Mouse (Mus musculus) cerebellum, adult 18-20 months (tissue): ENCODE measurements around the gene Sp7.

ENCODE experiments used
- DNase-seq, 2 experiments: peaks; one replicate each; pipeline ENCODE4 v3.0.0; 2021

The Sp7 gene

DNA sequence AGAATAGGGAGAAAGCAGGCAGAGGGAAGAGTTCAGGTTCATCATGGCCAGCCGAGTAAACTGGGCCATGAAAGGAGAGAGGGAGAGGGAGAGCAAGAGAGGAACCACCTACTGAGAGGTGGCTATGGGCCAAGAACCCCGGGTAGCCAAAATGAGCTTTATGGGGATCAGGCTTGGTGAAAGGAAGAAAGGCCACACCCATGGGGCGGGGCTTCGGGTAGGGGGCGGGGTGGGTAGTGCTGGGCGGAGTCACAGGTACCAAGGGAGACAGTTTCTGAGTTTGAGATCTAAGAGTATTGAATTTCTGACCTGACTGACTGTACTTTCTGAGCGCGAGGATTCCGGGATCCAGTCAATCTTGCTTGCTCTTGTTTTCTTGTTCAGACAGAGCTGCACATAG is 19.7 kb upstream of the Sp7 start:
- no peak for DNase-seq

DNA sequence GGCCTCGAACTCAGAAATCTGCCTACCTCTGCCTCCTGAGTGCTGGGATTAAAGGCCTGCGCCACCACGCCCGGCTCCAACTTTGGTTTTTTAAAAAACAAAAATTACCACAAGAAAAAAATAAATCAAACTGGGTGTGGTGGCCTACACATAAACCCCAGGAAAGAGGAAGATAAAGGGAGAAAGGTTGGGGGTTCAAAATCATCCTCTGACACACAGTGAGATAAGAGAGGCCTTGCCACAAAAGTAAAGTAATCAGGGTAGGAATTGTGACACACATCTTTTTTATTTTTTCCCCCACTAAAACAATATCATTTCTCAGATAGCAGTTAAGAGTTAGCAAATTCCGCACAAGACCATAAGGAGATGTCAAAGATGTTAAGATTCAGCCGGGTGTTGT is 16.7 kb upstream of the Sp7 start:
- DNase-seq, result no peak

DNA sequence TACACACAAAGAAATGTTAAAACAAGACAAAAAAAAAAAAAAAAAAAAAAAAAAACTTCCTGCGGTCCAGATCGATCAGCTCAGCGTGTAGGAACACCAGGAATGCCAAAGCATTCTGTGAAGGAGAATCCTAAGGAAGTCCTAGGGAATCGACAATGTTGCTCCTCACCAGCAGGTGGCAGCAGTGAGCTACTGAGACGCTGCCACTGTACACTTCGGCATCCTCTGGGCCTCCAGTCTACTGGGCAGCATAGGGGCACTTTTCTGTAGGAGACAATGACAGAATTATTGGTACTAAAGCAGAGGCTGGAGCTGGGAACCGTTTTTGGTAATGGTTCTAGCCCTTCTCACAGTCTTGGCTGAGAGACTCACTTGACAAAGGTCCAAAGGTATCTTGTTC is 14.6 kb upstream of the Sp7 start:
- DNase-seq, result peak; percentile 85 to 92

DNA sequence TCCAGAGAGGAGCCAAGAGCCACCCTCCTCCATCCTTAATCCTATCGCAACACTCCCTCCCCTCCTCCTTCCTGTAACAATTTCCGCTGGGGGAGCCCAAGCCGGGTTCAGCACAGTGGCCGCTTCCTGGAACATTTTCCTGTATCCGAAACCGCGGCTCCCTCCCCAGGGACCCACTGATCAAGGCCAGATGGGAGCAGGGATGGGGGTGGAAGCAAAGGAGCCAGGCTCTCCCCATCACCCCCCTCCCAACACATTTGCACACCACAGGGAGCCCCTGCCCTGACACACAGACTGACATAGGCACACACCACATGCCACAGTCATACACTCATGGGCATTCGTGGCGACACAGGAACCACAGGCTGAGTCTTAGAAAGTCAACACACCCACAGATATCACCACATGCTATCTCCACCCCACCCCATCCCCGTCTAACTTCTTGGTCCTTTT is 10.9 kb upstream of the Sp7 start:
- DNase-seq, result peak in 1 of 2 experiments; percentile 20

DNA sequence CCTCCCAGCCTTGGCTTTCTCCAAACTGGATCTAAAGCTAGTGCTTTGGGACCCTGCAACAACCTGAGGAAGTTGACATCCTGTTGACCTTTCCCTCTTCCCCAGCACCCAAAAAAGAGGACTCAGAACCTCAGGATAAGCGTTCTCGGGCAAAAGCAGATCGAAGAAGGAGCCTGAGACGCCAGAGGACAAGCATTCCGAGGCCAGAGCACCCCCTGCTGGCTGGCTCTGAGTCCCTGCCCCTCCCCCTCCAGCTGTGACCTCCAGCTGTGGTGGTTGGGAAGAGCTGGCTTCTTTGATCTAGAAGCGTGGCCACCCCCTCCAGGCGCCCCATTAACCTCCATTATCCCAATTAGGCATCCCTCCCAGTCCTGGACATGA is 10.2 kb upstream of the Sp7 start:
- peak; percentile 41 to 54 for DNase-seq

DNA sequence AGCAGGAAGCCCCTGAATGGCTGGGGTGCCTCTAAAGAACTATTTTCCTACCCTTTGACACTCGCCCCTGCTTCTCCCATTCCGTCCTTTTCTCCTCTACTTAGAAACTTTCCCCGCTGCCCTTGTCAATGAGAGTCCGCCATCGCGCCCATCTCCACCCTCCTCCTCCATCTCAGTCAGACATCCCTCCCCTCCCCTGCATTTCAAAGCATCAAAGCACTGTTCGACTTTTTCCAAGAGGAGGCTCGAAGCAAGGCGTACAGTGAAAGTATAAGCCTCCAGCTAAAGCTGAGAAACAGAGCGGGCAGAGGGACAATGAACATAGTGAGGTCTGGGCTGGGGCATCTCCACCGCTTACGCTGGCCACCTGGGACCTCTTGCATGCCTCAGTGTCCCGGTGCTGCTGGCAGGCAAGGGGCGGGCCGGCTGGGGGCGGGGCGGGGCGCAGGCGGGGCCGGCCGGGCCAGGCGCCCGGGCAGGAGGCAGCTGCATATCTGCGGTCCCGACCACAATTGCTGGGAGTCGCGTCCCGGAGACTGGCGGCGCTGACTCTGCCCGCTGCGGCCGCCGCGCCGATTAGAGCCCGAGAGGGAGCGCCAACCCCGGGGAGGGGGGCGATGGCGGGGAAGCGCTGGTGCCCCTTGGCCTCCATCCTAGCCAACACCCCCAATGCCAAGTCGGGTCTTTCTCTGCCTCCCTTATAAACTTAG is 9.6 kb upstream of the Sp7 start:
- DNase-seq, result peak; percentile 31 to 47

DNA sequence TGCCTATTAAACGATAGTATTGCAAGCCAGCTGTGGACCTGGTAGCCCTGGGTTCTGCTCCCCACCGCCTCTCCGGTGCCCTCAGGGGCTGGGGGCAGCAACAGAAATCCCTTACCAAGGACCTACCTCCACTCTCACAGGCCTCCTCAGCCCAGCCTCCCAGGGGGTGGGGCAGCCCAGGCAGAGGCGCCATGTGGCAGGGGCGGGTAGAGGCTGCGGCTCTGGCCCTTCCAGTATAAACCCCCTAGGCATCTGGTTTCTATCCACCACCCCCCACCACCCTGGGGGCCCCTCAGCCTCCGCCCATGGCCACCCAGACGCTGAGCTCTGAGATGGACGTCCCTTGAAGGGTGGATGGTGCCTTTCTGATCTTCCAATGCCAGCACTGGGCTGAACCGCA is 3.7 kb upstream of the Sp7 start:
- no peak for DNase-seq

DNA sequence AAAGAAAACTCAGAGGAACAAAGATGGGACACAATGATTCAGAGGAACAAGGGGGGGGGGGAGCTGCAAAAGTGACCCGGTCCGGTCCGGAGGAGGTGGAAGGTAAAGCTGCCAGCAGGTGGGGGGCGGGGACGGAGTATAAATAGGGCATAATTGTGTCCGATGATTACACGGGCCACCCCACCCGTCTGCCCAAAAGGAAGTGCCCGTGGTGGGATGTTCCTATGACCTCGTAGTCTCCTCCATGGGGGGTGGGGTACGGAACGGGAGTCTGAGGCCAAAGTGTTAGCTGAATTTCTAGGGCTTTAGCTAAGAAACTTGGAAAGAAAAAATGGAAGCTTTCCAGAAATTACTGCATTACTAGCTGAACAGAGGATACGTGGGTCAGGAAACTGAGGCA is 3.0 kb upstream of the Sp7 start:
- no peak for DNase-seq

DNA sequence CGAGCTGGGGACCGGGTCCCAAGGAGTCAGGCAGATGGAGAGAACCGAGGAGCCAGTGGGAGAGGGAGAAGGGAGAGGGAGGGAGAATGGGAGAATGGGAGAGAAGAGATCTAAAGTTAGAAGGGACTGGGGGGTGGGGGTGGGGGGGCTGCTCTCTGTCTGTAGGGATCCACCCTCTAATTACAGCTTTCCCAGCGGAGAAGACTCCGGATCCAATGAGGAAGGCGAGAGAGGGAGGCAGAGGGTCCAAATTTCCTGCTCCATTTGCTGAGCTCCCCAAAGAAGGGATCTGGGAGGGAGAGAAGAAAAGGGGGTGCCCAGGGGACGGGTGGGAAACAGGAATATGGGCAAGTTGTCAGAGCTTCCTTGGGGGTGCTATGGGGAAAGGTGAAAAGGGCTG is 744 bp downstream of the Sp7 start:
- no peak for DNase-seq

DNA sequence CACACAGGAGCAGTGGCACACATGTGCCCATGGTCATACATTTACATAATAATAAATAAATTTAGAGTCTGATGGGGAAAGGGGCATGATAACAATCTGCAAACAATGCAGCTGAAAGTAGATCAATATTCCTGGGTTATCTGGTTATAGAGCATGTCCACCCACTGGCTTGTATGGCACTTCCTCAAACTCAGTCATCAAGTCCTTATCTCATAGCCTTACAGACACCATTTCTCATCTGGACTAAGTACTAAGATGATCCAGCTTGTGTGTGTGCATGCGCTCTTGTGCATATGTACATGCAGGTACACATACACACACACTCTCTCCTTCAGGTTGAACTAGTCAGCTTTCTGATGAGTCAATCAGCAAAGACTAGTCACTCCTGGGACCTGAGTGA is 2.3 kb downstream of the Sp7 start:
- no peak for DNase-seq

DNA sequence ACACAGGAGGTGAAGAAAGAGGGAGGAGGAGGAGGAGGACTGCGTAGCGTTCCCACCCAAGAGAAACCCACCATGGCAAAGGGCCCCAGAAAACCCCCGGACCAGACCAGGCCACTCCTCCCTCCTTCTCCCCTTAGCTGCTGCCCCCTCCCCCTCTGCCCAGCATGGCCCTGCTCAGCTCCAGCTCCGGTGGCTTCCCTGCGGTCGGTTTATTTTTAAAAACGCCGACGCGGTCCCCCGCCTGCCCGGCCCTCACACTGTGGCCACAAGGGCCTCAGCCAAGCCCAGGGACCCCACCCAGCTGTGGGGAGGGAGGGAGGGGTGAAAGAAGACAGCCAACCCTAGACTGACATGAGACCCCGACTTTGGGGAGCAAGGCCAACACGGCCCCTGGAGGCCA is 4.3 kb downstream of the Sp7 start:
- DNase-seq, result no peak

DNA sequence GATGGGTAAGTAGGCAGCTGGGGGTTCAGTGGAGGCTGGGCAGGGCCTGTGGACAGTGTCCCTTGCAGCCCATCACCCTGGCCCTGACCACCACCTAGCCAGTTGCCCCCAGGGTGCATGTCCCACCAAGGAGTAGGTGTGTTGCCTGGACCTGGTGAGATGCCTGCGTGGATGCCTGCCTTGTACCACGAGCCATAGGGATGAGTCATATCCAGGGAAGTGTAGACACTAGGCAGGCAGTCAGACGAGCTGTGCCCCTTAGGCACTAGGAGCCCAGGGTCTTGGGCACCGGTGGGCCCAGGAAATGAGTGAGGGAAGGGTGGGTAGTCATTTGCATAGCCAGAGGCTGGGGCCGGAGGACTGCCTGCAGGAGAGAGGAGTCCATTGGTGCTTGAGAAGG is 8.1 kb downstream of the Sp7 start:
- no peak for DNase-seq

DNA sequence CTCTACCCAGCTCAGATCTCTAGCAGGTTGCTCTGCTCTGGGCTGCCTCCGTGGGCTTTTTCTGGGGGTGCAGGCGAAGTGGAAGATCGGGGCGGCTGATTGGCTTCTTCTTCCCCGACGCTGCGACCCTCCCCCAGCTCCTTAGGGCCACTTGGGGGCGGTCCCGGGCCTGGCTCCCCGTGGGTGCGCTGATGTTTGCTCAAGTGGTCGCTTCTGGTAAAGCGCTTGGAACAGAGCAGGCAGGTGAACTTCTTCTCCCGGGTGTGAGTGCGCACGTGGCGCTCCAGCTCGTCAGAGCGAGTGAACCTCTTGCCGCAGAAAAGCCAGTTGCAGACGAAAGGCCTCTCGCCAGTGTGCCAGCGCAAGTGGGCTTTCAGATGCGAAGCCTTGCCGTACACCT is 8.9 kb downstream of the Sp7 start:
- DNase-seq, result no peak

DNA sequence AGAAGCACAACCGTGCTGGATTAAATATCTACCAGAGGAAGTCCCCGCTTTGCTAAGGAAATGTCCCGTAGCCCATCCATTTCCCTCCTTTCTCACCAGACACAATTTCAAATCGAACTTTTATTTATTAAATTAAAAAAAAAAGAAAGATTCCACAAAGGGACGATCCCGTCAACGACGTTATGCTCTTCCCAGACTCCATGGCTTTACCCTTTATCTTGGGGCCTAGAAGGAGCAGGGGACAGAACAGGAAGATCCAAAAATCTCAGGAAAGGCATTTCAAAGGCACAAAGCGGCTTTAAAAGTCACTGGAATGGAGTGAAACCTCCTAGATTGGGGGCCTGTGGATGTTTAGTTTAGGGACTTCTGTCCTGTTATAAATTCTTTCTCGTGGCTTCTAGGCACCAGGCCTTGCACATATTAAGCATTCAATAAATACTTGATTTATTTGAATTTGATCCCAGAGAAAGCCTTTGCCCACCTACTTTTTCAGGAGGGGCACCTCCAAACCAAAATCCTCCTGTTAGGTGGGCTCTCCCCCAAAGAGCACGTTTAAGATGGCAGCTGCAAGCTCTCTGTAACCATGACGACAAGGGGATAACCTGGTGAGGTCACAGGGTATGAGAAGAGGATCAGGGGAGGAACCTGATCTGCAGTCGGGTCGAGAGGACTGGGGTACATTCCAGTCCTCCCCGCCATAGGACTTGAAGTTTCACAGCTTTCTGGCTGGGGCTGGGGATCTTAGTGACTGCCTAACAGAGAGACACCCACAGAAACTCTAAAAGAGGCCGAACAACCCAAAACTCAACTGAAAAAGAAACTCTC is 10.3 kb downstream of the Sp7 start:
- DNase-seq, result no peak

DNA sequence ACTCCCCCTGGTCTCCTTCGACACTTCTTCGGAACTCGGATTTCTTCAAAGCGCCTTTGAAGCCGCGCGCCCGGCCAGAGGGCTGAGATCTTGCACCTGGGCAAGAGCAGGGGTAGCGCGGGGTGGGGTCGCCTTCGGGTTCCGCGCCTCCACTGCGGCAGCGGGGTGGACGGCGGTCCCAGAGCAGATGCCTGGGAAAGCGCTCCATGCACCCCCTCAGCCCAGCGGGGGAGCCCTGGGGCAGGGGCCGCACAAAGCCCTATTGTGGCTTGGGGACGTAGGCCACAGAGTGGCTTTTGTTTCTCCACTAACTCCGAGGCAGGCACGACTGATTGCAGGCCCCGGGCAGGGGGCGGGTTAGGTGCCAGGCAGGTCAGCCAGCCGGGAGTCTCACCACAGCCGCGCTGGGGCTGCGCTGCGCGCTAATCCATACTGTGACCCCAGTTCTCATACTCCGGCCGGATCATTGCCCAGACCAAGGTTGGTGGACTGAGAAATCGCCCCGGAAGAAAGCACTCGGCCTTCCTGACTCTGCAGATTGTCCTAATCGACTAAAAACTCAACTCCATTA is 11.0 kb downstream of the Sp7 start:
- peak; percentile 16 to 20 for DNase-seq

DNA sequence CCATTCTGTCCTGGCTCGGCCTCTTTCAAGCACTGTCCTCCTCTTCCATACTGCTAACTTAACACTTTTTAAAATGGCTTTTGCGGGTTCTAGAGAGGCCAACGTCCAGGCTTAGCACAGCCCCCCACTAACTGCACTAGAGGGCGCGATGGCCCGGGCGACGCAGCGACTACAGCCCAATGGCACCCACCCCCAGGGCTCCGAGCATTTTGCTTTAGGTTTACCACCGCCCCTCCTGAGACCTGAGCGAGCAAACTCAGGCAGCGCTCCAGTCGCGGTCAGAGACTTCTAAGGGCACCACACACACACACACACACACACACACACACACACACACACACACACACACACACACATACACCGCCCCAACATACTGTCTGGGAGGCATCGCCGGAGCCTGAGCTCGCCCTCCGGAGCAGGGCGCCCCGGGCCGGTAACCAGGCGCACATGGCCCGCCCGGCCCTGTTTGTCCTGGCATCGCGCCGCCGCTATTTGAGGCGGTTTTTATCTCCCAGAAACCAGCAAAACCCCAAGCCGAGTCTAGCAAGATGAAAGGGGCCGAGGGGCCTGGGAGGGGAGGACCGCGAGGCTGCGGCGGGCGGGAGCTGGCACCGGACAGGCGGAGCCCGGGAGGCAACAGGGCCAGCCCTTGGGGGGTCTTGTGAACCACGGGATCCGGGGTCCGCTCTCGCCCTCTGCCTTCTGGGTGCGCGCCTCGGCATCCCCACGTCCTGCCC is 11.7 kb downstream of the Sp7 start:
- DNase-seq, result peak in 1 of 2 experiments; percentile 39

DNA sequence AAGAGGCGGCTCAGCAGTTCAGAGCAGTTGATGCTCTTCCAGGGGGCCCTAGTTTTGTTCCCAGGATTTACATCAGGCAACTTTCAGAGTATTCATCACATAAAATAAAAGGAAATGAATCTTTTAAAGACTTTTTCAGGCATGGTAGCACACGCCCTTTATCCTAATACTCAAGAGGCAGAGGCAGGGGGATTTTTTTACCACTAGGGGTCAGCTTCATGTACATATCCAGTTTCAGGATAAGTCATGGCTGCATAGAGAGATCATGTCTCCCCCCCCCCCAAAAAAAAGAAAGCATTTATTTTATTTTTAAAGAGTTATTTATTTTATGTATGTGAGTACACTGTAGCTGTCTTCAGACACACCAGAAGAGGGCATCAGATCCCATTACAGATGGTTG is 13.0 kb downstream of the Sp7 start:
- no peak for DNase-seq

DNA sequence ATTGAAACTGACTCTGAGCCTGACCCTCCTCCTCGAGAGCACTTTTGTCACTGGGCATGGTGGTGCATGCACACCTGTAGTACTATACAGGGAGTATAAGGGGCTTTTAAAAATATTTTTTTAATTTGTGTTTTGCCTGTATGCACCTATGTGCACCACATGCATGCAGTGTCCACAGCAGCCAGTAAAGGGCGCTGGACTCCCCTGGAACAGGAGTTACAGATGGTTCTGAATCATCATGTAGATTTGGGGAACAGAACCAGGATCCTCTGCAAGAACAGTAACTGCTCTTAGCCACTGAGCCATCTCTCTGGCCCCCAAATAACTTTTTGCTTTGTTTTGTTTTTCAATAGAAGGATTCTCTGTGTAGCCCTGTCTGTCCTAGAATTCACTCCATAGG is 14.8 kb downstream of the Sp7 start:
- no peak for DNase-seq

DNA sequence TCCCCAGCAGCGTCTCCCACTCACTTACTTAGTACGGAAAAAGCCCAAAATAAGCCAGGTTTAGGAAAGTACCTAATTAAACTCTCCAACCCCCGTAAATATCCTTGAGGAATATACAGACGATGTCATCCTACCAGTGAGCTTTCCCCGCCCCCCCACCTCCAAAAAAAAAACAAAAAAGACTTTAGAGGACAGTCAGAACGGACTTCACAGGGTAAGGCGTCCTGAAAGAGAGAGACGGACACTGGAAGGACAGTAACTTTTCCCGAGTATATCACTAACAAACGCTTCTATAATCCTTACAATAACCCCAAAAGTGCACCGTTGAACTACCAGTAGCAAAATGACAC is 16.1 kb downstream of the Sp7 start:
- no peak for DNase-seq

DNA sequence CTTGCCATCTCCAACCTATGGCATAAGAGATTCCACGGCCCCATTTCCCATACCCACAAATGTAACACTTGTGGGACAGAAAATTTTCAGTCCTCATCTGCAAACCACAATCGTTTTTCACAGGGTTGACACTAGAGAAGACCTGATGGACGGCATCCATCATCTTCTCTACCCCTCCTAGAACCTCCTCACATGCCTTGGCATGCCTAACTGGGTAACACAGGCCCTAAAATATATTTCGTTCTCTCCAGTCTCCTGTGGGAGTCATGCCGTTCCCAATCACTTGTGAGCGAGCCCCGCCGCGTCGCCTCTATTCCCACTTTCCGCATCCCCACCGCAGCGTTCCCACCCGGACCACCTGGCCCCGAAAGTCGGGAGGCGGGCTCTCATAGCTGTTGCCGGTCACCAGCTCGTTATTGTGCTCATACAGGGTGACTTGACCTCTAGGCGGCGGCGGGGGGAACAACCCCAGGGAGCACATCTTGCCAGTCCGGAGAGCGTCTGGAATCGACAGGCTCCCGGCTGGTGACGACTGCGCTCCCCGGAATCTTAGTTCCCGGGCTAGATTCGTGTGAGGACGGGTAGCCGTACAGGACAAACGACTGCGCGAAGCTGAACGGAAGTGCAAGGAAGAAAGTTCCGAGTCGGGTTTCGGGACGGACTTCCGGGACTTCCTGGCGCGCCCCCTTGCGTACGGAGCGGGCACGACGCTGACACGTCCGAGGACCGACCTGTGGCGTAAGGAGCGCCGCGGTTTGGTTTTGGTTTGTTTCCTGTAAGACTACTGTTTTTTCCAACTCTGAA is 16.6 kb downstream of the Sp7 start, which contains the start of gene Aaas:
TSS of gene Aaas (minus strand) at position 634 of the 804 bp plus-strand sequence.
- DNase-seq, result peak; percentile 94 to 96

DNA sequence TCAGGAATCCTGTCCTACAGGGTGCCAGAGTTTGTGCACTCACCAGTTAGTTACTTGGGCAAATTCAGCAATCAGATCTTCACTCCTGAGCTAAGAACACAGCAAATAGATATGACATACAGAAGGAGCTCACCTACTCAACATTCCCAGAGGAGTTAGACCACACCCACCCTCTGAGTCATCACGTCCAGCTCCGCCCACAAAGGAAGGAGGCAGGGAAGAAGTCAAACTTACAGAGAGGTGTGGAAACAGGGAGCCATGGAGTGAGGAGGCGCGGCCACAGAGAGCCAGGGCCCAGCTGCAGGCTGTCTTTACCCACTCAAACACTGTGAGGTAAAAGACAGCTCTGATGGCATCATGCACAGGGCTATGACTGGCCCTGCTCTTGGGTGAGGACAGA is 20.5 kb downstream of the Sp7 start:
- no peak for DNase-seq

DNA sequence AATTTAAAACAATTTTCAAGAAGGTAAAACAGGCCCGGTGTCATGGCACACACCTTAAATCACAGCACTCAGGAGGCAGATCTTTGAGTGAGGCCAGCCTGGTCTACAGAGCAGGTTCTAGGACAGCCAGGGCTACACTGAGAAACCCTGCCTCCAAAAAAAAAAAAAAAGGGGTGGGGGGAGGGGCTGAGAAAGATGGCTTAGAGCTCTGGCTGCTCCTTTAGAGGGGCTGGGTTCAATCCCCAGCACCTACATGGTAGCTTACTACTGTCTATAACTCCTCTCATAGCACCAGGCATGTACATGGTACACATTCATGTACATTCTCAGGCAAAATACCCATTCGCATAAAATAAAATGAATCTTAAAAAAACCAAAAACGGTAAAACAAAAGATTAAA is 22.5 kb downstream of the Sp7 start:
- DNase-seq, result no peak

DNA sequence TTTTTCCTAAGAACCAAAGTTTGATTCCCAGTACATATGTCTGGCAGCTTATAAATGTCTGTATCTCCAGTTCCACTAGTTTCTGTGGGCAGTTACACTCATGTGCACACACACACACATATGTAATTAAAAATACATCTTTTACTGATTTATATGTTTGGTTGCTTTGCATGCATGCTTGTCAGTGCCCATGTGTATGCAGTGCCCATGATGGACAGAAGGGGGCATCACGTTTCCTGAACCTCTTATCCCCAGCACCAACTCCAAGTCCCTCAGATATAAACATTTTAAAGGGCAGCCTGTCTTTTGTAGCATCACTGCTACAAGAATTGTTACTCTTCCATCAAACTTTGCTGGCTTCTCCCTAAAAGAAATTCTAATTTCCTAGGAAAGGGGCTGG is 25.4 kb downstream of the Sp7 start:
- DNase-seq, result peak; percentile 36 to 41
